Mouse (Mus musculus): Measurements from ENCODE around the gene Tmem126a. TPM values are rescaled to one million over a fixed set of nuclear protein-coding genes. Genes with fewer than 3 reads are reported as not detected.

Tmem126a gene
- total RNA-seq, 4 experiments from 2014 or later, result 48.3 to 65.2 (median 59.5) TPM

Other genes starting within 250 kb of the Tmem126a start
- not detected for gene Ccdc83, start 191.5 kb downstream of the Tmem126a start, total RNA-seq (2022)
- gene Sytl2, start 155.0 kb downstream of the Tmem126a start, total RNA-seq (2022), result 1 to 10 TPM; 4.1 to 7.1 (median 6.0) TPM
- gene Ccdc89, start 30.7 kb downstream of the Tmem126a start, total RNA-seq (2022), result 1 to 10 TPM in 1 of 4 experiments, under 1 TPM in 3; 0.35 to 1.1 (median 0.52) TPM
- 10 to 100 TPM; 71.2 to 96.7 (median 93.8) TPM for gene Crebzf, start 14.5 kb downstream of the Tmem126a start, total RNA-seq (2022)
- gene Tmem126b, start 18.8 kb upstream of the Tmem126a start, total RNA-seq (2022), result 10 to 100 TPM; 23.0 to 27.5 (median 24.6) TPM
- gene Dlg2, start 19.4 kb upstream of the Tmem126a start, total RNA-seq (2022), result 100 to 1,000 TPM; 134 to 175 (median 151) TPM